Mouse (Mus musculus): Measurements from ENCODE around the gene Ankk1. TPM values are rescaled to one million over a fixed set of nuclear protein-coding genes. Genes with fewer than 3 reads are reported as not detected.

The Ankk1 gene
- polyA plus RNA-seq, 1 experiment, result not detected

DNA sequence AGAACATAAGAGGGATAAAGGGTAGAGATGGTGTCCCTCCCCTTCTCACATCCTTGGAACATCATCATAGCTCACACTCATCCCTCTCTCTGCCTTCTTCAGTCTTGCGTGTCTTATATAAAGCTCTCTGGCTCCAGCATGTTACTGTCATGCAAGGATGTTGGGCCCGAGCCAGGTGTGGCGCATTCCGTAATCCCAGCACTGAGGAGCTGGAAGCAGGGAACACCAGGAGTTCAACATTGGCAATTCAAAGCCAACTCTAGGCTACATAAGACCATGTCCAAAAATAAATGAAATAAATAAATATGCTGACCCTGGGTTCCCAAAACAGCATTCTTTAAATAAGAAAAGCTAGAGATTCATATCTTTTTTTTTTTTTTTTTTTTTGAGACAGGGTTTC lies 46.9 kb downstream of the Ankk1 start:
- Histone ChIP-seq H3K27ac (ENCODE audit: insufficient read depth, low read length) (no peak overlapping the region), H3K4me3 (ENCODE audit: insufficient read depth, low read length) (no peak overlapping the region)

DNA sequence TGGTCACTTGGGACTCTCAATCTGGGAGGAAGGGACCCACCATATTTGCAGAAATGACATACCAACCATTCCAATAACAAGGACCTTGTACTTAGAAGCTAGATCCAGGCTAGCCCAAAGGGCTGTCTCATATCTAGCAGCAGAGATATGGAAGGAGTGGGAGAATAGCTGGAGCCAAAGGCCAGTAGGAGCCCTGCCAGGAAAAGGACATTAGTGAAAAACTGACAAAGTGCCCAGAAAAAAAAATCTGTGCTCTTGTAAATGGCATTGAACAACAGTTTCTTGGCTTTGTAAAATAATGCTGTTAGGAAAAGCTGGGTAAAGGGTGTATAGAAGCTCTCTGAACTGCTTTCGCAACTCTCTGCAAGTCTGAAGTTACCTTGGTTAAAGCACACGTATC lies 52.9 kb downstream of the Ankk1 start:
- no peaks in the 10 kb centered on the region for H3K4me1 ChIP-seq (ENCODE audit: control insufficient read depth, insufficient read depth, low read length)
- no peak overlapping the region for H3K27ac ChIP-seq (ENCODE audit: insufficient read depth, low read length)
- TF ChIP-seq CTCF (IDR thresholded peaks at IDR 0.05; ENCODE audit: extremely low read depth, insufficient read depth, low read length), result no peak
- H3K4me3 ChIP-seq (ENCODE audit: insufficient read depth, low read length), result no peak overlapping the region

More for the DNA sequence above, 46.9 kb downstream of the Ankk1 start:
- H3K4me1 ChIP-seq (ENCODE audit: control insufficient read depth, insufficient read depth, low read length), result no peaks in the 10 kb centered on the region
- TF ChIP-seq CTCF (IDR thresholded peaks at IDR 0.05; ENCODE audit: extremely low read depth, insufficient read depth, low read length), result no peak
- no peak for TF ChIP-seq POLR2A (IDR thresholded peaks at IDR 0.05; ENCODE audit: extremely low read depth, insufficient read depth, low read length)

DNA sequence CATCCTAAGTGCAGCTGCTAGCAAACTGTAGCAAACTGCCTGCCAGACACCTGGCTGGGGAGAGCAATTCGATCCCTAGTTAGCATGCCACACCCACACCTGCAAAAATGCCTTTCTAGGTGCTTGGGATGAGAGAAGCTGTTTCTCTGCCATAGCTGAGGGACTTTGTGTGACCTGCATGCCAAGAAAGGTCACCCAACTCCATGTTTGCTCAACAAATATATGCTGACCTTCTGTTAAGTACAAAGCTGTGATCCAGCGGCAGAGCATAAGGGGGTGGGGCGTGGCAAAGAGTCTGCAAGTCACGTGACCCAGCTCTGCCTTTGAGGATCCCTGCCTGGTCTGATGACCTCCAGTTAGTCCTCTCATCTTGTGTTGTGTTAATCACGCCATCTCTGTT lies 61.1 kb downstream of the Ankk1 start:
- TF ChIP-seq POLR2A (IDR thresholded peaks at IDR 0.05; ENCODE audit: extremely low read depth, insufficient read depth, low read length), result no peak
- no peak for TF ChIP-seq CTCF (IDR thresholded peaks at IDR 0.05; ENCODE audit: extremely low read depth, insufficient read depth, low read length)
- Histone ChIP-seq H3K27ac (ENCODE audit: insufficient read depth, low read length) (no peak overlapping the region), H3K4me1 (ENCODE audit: control insufficient read depth, insufficient read depth, low read length) (no peaks in the 10 kb centered on the region; the same call in 1 of the 2 replicates), H3K4me3 (ENCODE audit: insufficient read depth, low read length) (no peak overlapping the region)

Other genes with a start within 250 kb of the Ankk1 start
- not detected in 2 replicates for gene Gm4894, start 176.5 kb downstream of the Ankk1 start, polyA plus RNA-seq (2012; rRNA removed)
- 1.4 and 23.7 TPM in 2 replicates for gene Drd2, start 86.4 kb downstream of the Ankk1 start, polyA plus RNA-seq (2012; rRNA removed)
- 1.6 and 1.7 TPM in 2 replicates for gene Ttc12, start 59.2 kb upstream of the Ankk1 start, polyA plus RNA-seq (2012; rRNA removed)